Mouse (Mus musculus) liver, adult (tissue): Measurements from ENCODE around the gene Ugt2b38.
"Not testable (repeated sequence)": the region's sequence is repeated elsewhere in the genome, so short reads cannot be mapped to it uniquely, and the experiment has no call there.

Source experiments
- GATA4 ChIP-seq: IDR thresholded peaks from 2 replicates; pipeline ENCODE4 v1.6.1; 2014; ENCODE audit warnings: mild to moderate bottlenecking, low read length; ENCODE audit not compliant: insufficient replicate concordance

Gene Ugt2b38

DNA sequence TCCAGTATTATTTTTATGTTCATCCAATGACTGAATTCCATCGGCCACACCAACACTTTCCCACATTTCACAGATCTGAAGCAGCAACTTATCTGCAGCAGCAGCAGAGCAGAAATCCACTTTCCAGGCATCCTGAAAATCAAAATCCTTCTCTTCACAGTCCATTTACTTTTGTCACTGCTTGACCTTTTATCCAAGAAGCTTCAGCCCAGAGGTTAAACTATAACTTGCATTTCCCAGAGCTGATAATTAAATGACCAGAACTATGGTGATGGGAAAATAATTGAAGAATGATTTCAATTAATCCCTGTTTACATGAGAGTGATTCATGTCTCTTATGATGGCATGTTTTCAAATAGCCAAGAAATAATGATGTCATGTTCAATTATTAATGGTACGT is at the start of gene Ugt2b38:
Gene Ugt2b38, minus strand, starts transcription at position 163 of the 400 bp plus-strand sequence.
- not testable (repeated sequence) for TF ChIP-seq GATA4

- TF ChIP-seq GATA4 = no peak
Measured at GRCm38 (mm10) chr5:87458810-87459209, 34.8 kb upstream of the Ugt2b38 start.

- no peak for TF ChIP-seq GATA4
Measured at GRCm38 (mm10) chr5:87457701-87458100, 33.7 kb upstream of the Ugt2b38 start.

- TF ChIP-seq GATA4 = peak; percentile 21; the same call in 1 of the 2 replicates
Measured at GRCm38 (mm10) chr5:87456216-87456850, 32.3 kb upstream of the Ugt2b38 start.

DNA sequence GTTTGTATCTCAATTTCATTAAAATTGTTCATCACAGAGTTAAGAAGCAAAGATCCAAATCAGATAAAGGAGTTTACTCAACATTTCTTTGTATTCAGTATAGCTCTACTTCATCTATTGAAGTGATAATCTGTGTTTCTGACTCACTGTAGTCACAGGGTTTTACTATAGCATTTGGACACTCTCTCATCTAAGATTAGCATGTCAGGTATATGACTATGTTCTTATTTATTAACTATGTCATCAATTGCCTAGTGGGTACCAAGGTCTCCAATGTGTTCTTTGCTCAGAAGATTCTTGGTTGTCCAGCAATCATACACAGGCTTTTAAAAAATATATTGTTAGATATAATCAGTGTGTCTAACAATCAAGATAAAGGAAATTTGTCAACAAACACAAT is 31.5 kb upstream of the Ugt2b38 start:
- TF ChIP-seq GATA4 = no peak

GRCm38 (mm10) chr5:87436264-87436663 is 12.3 kb upstream of the Ugt2b38 start:
- TF ChIP-seq GATA4 = no peak

GRCm38 (mm10) chr5:87425676-87426075 is 1.7 kb upstream of the Ugt2b38 start:
- TF ChIP-seq GATA4 = no peak

DNA sequence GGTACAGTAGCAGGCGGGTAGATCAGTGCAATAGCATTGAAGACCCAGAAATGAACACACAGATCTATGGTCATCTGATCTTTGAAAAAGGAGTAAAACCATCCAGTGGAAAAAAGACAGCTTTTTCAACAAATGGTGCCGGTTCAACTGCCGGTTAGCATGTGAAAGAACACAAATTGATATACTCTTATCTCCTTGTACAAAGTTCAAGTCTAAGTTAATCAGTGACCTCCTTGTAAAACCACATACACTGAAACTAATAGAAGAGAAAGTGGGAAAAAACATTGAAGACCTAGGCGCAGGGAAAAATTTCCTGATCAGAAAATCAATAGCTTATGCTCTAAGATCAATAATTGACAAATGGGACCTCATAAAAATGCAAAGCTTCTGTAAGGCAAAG is 27.0 kb downstream of the Ugt2b38 start:
- peak; percentile 73; the same call in 1 of the 2 replicates for TF ChIP-seq GATA4

GRCm38 (mm10) chr5:87390818-87391217 is 33.2 kb downstream of the Ugt2b38 start:
- no peak for TF ChIP-seq GATA4

DNA sequence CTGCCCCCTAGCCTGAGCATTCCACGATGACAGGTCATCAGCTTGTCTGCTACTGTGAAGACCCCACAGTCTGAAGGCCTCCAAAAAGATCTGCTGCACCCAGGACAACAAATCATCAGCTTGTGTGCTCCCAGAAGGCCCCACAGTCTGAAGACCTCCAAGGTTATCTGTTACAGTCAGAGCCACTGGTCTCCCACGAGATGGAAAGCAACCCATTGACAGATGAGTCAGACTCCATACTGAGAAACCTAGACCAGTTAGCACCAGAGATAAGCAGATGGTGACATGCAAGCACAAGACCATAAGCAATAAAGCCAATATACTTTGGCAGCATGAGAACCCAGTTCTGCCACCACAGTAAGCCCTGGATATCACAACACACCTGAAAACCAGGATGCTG is 43.8 kb downstream of the Ugt2b38 start:
- no peak for TF ChIP-seq GATA4

DNA sequence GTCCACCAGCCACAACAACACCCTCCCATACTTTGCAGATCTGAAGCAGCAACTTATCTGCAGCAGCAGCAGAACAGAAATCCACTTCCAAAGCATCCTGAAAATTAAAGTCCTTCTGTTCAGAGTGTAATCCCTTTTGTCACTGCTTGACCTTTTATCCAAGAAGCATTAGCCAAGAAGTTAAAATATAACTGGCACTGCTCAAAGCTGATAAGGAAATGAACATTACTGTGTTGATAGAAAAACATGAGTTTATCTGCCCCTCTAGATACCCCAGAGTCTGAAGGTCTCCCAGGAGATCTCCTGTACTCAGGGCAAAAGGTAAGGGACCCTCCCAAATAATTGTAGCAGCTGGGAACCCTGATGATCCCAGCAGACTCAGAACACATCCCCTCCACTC is 44.2 kb downstream of the Ugt2b38 start:
- peak; percentile 60; the same call in 1 of the 2 replicates for TF ChIP-seq GATA4

DNA sequence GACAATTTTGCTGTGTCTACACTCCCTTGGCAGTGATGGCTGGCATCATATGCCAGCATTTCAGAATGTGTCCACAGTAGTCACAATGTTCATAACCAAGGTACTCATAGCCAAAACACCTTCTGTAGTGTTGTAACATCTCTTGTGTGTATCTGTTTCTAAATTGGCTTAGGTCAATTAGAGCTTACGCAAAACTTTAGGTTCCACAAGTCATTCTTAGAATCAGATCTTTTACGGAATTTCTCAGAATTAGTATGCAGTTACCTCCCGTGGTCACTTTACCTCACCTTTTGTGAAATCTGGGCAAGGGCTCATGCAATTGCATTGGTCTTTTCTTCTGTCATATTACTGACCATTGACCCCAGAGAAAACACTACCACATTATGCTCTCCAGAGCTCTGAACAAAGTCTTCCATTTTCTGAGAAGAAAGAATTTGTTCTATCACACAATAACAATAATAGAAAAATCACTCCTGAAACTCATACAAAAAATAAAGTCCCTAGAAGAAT is 48.1 kb downstream of the Ugt2b38 start:
- TF ChIP-seq GATA4 = no peak

- no peak for TF ChIP-seq GATA4
Measured at GRCm38 (mm10) chr5:87373502-87373863, 50.5 kb downstream of the Ugt2b38 start.

DNA sequence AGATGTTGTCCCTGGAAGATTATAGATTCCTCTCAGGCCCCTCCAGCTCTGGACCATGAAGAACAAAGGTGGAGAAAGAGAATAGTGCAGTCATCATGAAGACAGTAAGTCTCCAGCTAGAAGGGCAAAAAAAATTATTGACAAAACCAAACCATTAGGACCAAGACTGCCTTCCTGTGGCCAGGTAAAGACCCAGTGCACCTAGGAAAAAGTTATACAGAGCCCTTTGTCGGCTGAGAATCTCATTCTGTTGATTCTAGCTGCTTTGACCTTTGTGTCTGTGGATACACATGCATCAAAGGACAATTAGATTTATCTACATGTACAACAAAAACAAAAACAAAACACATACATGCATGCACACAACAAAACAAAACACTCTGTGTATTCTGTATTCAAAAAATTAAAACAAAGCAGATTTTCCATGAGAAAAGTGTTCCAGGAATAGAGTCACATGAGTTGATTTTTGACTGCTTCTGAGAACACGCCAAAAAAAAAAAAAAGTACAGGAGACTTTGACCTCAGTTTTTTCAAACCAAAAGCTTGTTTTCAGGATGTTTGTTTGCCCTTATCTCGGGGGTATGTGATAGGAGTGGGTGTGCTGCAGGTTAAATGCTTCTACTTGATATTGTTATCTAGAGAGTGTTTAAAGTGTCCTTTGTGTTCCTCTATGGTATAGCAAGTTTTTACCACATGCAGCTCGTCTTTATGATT is 51.1 kb downstream of the Ugt2b38 start:
- peak; percentile 78 for TF ChIP-seq GATA4
